Mouse (Mus musculus): ENCODE measurements around the gene Tm9sf3.

Gene Tm9sf3

DNA sequence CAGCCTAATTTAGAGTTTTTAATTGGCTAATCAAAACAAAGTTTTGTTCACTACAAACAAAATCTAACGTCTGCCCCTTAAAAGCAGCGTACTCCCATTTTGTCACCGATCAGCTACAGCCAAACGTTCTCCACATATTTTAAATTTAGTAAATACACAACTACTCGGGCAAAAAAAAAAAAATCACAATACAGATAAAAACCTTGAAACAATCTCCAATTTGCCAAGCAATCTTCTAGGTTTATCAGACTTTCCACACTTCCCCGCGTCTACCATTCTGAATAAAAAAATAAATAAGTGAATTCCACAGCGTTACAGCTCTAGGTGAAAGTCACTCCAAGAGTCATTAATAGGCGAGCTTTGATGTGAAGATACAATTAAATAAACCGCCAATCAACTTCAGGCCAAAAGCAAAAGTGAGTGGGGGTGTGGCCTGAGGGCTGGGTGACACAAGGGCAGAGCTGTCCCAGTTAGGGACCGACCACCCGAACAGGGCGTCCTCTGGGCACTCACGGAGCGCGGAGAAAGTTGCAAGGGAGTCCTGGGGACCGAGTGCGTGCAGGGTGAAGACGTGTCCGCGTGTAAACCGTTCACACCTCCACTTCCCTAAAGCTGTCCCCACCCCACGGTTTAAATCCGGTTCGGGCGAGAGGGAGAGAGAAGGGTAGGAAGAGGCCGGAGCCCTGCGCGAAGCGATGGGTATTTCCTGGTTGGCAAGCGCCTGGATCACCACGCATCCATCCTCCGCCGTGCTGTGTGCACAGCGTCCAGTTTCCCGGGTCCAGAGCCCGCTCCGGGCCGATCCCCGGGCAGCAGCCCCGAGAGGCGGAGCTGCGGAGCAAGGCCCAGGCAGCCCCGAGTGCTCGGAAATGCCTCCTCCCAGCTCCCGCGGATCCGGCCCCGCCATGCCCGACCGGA lies 826 bp downstream of the Tm9sf3 start:
- DNase-seq (ENCODE audit: low read depth, low spot score), result peak; percentile 14

DNA sequence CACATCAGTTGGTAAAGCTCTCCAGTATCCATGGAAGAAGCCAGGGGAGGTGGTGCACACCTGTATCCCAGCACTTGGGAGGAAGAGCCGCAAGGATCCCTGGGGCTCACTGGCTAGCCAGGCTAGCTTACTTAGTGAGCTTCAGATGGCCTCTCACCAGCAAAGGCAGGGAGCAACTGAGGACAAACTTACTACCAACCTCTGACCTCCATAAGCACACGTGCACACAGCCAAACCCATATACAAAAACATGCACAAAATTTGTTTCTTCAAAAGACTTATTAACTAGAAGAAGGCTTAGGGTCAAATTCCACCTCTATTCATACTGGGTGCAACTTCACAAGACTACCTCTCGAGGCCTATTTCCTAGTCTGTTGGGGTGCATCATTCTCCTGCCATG lies 3.1 kb downstream of the Tm9sf3 start:
- DNase-seq (ENCODE audit: low read depth, low spot score), result no peak

DNA sequence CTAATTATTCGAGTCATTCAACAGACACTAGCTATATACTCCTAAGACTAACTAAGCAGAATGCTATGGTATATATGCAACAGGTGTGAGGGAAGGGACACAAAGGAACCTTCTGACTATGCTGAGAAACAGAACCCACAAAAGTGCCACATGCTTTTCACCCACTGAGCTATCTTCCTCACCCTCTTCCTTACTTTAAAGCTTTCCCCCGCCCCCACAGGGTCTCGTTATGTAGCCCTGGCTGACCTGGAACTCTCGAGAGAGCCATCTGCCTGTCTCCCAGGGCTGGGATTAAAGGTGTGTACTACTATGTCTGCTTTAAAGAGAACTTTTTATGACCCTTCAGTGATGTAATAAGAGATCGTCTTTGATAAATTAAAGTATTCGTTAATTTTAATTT lies 4.5 kb downstream of the Tm9sf3 start:
- DNase-seq (ENCODE audit: low read depth, low spot score), result no peak

DNA sequence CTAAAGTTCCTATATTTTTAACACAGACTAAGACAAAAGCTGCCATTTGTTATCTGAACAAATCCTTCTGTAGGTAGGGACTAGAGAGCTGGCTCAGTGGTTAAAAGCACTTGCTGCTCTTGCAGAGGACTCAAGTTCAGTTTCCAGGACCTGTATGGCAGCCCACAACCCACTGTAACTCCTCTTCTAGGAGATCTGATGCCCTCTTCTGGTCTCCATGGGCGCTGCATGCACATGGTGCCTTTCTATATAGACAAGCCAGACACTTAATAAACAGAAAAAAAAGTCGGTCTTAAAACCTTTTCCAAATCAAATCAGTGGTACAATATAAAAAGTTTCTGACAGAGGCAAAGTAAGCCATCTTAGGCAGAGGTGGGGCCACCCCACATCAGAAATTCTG lies 5.1 kb downstream of the Tm9sf3 start:
- peak; percentile 20 for DNase-seq (ENCODE audit: low read depth, low spot score)

DNA sequence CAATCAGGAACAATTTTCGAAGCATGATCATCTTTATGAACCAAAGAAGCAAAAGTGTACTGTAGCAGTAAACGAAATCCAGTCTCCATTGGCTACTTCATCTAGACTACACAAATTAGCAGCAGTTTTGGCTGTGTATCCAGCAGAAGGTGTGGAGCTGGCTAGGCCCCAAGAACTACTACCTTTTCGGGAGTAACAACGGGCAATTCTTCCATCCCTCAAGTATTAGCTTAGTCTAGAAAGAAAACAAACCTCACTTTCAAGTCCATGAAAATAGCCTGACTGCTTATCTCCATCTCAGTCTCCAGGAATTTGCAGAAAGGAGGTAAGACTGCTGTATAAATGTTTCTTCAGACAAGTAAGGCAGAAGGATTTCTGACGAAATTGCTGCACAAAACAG lies 9.2 kb downstream of the Tm9sf3 start:
- no peak for DNase-seq (ENCODE audit: low read depth, low spot score)

DNA sequence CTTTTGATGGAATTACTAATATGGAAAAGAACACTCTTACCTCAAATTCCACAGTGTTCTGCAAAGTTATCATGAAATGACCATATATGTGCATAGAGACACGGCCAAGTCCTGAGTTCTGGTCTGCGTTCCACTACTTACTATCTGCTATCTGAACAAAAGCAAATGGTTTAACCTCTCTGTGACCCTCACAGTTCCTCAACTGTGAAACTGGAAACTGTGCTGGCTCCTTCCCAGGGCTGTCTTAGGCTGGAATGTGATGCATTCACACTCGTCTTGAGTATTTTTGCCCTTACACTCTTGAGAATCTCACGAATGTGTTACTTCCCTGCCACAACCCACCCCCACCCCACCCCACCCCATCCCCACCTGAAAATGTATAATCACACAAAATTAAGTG lies 14.8 kb downstream of the Tm9sf3 start:
- no peak for DNase-seq (ENCODE audit: low read depth, low spot score)

DNA sequence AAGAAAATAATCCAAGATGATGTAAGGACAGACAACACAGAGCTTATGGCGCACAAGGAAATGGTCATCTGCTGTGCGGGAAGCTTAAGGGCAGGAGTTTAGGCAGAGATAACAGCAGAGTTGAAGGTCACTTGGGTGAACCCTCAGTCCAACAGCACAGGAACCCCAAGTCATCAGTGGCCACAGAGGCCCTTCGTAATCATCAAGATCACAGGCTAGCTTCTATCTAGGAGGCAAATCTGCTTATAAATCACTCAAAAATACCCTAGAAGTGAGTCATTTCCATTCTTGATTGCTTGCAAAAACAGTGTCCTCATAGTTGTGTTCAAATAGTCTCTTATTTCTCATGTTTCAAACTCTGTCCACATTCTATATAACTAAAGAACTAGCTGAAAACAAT lies 15.5 kb downstream of the Tm9sf3 start:
- no peak for DNase-seq (ENCODE audit: low read depth, low spot score)

DNA sequence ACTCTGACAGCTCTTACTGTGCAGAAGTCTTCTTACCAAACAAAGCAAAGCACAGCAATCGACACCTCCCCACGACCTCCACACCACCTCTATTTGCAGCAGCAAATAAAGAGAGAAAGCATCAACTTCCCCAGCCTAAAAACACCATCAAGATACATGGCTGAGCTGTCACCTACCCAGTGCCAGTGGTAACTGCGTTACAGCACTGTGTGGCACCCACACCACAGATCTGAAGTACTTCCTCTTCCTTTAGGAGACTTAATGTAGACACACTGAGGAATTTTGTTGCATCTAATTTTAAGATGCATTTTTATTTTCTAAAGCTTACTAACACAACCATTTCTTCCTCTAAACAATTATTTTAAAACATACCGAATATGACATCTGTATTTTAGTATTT lies 17.5 kb downstream of the Tm9sf3 start:
- DNase-seq (ENCODE audit: low read depth, low spot score), result no peak

DNA sequence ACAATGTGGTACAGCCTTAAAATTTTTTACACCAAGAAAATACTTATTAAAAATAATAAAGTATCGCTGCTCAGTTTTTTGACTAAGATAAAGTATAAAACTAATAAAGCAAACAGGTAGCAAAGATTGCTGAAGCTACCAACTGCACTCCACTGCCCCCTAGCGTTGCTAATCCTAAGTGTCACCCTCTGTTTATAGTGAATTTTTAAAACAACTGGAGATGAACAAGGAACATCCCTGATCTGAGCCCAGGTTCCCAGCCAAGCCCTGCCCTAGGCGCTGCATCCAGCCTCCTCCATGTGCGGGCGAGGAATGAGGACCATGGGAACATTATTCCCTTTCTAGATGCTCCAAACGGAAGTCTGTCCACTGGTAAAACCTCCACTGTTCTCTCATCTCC lies 19.2 kb downstream of the Tm9sf3 start:
- DNase-seq (ENCODE audit: low read depth, low spot score), result no peak

DNA sequence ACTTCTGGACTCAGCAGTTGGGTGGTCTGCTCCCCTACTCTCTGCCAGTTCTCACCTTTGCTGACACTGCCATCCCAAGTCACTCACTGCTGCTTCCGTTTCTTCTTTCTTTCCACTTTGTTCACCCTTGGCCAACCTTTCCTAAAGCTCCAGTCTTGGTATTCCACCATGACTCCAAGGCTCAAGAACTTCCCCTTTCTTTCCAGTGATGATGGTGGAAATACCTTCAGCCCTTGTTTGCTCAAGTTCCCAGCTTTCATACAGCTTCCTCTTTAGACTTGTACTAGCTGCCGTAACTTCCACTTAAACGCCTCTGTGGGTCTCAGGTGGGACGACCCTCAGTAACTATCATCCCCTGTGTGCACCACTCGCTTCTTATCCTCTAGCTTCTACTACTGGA lies 21.8 kb downstream of the Tm9sf3 start:
- DNase-seq (ENCODE audit: low read depth, low spot score), result no peak

DNA sequence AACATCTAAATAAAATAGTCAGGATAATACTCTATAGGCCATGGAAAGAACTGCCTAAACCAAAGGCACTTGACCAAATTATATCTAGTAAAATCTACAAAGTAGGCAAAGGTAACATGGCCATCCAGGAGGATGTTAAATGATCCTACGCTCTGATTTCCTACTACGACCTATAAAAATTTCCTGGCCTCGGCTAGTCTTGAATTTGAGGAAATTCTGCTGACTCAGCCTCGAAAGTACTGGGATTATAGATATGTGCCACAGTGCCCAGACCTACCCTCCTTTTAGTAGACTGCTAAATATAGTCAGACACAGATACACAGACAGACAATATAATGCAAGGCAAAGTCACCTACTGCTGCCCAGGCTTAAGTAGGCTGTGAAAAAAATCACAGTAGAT lies 30.1 kb downstream of the Tm9sf3 start:
- no peak for DNase-seq (ENCODE audit: low read depth, low spot score)

DNA sequence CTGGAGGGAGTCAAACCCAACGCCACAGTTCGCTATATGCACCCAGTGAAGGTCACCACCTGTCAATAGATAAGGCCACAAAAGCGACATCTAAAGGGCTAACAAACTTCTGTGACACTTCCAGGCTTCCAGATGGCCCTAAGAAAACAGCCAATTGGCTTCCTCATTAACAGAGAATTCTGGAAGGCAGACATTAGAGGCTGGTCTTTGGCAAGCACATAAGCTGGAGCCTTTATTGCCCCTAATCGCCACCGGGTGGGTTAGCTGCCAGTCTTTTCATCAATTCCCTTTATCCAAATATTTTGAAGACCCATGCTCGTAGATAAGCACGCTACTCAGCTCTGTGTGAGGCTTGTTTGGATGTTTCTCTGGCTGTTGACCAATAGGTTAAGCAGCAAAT lies 55.5 kb downstream of the Tm9sf3 start:
- DNase-seq (ENCODE audit: low read depth, low spot score), result no peak

DNA sequence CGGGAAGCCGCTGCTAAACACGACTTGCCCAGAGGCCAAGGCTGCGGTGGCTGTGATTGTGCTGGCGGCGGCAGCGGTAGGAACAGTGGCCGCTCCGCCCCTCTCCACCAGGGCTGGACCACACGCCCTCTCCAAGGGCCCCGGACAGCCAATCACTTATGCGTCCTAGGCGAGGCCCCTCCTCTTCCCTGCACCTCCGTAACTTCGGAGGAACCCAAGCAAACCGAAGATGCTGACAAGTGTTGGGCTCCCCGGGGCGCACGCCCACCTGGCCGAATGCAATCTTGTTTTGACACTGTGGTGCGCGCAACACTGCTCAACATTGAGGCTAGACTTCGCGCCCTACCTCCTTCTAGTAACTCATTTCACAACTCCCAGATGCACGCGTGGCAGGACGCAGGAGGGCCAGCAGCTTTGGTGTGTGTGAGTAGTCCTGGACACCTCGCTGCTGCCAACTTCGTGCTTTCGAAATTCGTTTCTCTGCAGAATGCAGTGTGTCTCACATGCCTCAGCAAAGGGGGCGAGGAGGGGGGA lies 56.9 kb downstream of the Tm9sf3 start, which contains the start of gene Tll2:
Tll2 (minus strand) TSS at position 25 of the 534 bp plus-strand sequence.
- no peak for DNase-seq (ENCODE audit: low read depth, low spot score)

DNA sequence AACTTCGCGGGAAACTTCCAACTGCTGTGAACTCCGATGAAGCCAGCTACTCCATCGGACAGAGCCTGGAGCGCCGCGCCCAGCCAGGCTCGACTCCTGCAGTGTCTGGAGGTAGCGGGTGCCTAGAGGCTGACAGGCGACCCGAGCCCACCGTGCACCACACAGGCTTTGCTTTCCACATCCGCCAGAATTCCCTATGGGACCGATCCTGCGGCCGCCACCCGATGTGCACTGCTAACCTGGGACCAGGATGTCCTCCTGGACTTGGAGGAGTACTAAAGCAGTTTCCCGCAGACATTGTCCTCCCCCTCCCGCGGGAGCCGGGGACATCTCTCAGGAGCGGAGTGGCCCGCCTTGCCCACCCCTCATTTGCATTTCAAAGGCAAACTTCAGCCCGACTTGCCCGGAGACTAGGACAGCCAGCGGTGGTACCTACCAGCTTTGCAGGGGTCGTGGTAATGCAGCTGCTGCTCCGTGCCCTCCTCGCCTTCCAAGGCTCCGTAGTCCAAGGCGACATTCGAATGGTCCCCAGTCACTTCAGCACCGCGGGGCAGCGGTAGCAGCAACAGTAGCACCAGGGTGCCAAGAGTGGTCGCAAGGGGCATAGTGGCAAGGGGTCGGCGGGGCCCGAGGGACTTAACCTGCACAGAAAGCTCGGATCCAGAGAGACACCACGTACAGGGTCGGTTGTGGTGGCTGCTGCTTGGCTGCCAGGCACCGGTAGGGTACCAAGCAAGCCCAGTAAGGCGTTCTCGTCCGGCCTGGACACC lies 57.6 kb downstream of the Tm9sf3 start:
- no peak for DNase-seq (ENCODE audit: low read depth, low spot score)

DNA sequence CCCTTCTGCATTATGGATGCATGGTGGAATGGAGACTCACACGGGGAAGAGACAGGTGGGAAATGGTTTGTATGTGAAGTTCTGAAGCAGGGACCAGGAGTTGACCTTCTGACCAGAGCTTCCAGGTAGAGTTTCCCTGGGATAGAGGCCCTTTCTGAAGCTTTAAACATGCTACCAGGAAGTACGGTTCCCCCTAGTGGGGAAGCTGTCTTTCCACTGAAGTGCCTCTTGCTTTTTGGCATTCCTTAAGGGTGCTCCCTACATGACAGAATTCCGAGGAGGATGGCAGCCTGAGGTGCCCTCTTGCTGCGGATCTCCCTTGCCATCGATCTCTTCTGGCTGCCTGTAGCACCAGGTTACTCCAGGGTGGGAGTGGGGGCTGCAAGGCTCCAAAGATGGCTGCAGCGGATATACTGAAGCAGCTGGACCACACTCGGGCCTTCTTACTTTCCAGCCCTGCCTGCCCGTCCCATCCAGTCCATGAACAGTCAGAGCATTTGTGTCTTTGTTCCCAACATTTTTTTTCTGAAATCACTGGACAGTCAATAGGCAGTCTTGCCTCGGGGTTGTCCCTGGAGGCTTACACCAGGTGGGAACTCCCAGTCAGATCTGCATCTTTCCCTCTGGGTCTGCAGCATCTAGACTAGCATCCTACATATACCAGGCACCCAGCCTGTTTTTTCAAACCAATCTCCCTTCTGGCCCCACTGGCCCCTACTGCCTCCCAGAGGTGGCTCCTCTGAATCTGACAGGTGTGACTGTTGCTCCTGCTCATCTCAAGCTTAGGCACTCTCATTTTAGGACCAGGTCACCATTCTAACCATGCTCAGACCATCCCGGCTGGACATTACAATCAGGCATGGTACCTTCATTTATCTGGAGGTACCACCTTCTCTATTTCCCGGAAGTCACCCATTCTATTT lies 59.4 kb downstream of the Tm9sf3 start:
- no peak for DNase-seq (ENCODE audit: low read depth, low spot score)

DNA sequence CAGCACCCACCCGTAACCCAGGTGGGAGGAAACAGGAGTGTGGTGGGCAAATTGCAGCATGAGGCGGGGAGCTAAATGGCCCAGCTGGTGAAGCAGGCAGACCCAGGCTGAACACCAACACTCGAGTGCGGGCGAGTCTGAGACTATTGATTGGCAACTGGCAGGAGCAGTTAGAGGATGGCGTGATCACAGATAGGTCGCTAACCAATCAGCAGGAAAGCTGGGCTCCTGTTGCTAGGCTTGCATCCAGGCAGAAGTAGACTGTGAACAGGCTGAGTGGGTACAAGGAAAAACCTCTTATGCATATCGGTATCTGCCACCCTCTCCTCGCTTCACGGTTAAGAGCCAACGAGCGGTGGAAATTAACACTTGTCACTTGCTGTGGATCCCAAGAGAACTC lies 66.2 kb downstream of the Tm9sf3 start:
- no peak for DNase-seq (ENCODE audit: low read depth, low spot score)

DNA sequence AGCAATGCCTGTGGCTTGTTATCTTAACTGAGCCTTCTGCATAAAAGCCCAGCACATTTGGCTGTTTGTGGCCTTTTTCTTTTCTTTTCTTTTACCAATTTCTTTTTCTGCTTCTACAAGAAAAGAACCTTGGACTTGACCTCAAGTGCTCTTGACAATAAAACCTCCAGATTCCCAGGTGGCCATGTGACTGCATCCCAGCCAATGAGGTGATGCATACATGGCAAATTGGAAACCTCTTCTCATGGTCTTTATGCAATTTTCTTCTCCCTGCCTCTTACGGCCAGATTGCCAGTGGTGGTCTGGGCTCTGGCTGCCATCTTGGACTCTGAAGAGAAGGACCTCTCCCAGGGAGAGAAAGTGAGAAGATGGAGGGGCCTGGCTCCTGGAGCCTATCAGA lies 70.4 kb downstream of the Tm9sf3 start:
- DNase-seq (ENCODE audit: low read depth, low spot score), result no peak

DNA sequence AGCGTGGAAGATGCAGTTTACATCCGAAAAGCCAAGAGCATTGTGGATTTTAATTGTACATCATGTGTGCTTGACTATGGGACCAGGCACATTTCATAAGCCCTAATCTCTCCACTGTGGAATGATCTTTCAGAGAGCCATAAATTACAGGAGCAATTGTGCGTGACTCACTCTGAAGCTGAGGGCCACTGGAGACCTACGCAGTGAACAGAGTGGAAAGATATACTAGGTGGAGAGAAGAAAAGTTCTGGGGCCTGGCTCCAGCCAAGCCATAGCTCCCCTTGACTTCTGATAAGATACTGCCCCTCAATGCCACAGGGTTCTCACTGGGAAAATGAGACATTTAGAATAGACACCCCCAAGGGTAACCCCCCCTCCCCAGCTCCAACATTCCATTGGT lies 70.8 kb downstream of the Tm9sf3 start:
- DNase-seq (ENCODE audit: low read depth, low spot score), result no peak

DNA sequence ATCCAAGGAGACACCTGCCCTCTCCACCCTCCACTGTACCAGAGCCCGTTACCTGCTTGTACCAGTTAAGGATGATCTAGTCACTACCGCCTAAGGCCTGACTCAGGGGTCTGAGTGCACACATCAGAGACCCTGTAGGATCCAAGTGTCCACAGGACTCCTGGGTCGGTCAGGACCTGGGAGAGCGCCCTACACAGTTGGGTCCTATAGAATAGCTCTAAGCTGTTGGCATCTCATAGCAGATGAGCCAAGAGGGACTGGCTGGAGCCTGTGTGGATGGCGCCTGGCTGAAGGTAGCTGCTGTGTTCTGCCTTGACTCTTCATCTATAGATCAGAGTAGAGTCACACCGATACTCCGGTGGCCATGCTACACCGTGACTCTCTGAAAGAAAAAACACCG lies 72.1 kb downstream of the Tm9sf3 start:
- no peak for DNase-seq (ENCODE audit: low read depth, low spot score)

DNA sequence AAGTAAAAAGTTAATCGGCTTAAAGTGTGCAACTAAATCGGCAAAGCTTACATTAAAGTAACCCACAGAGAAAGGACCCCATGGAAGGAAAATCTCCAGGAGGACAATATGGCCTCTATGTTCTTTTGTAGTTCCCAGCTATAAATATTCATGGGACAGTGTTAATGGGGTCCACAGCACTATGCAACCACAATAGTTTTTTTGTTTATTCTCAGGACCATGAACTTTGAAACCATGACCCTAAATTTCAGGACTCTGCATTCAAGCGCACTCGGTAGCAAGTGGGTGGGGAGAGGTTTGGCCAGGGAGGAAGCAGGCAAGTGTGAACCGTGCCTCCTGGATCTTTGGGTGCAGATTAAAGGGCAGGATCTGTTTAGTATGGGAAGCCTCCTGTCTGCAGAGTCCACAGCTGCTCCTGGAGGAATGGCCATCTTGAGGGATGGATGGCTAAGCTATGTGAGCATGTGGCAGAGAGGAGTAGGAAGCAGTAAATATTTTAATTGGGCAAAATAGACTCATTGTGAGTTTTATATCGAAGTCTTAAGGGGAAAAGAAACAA lies 72.8 kb downstream of the Tm9sf3 start:
- no peak for DNase-seq (ENCODE audit: low read depth, low spot score)

DNA sequence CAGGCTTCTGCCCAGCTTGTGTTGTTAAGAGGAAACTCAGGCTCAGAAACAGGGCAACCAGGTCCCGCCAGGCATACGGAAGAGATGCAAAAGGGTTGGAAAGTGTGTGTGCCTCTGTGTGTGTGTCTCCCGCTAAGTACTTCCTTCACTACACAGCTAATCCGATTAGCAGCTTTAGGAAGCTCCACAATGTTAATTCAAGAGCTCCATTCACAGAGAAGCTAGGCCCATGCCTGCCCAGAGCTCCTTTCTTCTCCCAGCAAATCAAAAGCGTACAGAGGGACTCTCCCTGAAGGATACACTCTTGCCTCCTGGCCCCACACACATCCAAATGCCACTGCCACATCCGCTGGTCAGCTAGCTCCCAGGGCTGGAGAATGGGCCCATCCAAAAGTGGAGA lies 86.5 kb downstream of the Tm9sf3 start:
- no peak for DNase-seq (ENCODE audit: low read depth, low spot score)
